Mouse (Mus musculus) gastrocnemius, postnatal 25 days (tissue): ENCODE measurements around the gene St7l. TPM values are rescaled to one million over a fixed set of nuclear protein-coding genes. Genes with fewer than 3 reads are reported as not detected.

ENCODE experiments used
- DNase-seq: peaks from one replicate; pipeline ENCODE4 v3.0.0; 2022
- total RNA-seq, 2 experiments: library from RNA; stranded (reverse); gene quantifications; 1 replicate in 1 of 2; 2 replicates in 1 of 2; pipeline ENCODE4 v1.2.3; 2021

Gene St7l
- total RNA-seq, 2 experiments from 2014 or later: 20.7 to 21.2 TPM

DNA sequence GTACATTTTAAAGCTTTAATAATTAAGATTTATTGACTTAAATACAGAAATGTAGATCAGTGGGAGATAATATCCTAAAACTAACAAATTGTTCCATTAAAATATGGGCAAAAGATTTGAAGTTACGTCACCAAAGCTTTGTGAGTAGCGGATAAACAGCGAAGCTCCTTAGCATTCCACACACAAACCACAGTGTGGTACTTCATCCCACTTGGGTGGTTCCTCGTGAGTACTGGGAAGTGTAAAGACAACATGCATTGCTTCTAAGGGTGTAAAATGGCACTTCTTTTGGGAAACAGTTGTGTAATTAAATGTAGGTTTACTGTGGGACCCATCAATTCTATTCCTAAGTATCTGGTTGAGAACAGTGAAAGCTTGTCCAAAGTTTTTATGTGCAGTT is 37.3 kb downstream of the St7l start:
- no peak for DNase-seq

DNA sequence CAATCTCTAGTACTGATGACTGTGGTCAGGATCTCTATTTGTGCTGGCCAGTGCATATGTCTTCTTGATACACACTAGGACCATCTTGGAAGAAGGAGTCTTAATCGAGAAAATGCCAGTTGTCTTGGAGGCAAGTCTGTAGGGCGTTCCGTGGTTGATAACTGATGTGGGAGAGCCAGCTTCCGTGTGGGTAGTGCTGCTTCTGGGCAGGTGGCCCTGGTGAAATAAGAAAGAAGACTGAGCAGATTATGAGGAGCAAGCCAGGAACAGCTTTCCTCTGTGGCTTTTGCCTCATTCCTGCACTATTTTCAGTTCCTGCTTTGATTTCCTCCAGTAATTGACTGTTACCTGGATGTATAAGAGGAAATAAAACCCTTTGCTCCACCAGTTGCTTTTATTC is 41.6 kb downstream of the St7l start:
- DNase-seq: no peak

DNA sequence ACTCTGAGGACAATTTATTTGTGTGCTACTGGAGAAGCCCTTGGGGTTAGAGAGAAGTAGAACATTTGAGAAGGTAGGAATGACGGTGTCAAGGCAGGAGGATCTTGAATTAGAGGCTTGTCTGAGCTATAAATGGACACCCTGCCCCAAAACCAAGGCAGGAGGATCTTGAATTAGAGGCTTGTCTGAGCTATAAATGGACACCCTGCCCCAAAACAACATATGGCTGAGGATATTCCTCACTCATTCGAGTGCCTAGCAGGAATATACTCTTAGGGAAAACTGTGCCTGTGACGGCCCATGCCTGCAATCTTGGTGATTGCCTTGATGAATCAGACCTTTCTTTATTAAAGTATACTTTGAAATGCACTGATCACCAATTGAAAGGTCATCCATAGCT is 42.2 kb downstream of the St7l start:
- DNase-seq: no peak

DNA sequence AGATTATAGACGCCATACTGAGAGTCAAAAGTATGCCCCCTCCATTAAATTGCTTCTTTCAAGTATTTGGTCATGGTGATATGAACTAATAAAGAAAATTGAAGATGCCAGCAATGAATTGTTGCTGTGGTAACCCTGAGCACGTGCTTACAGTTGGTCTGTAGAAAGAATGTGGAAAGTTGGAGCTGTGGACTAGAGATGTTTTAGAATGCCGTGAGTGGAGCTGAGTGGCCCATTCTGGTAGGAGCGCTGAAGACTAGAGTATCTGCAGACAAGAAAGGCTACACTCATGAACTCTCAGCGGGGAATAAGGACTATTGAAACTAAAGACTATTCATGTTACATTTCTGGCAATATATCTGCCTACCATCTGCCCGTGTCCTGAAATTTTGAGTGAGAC is 45.4 kb downstream of the St7l start:
- no peak for DNase-seq

DNA sequence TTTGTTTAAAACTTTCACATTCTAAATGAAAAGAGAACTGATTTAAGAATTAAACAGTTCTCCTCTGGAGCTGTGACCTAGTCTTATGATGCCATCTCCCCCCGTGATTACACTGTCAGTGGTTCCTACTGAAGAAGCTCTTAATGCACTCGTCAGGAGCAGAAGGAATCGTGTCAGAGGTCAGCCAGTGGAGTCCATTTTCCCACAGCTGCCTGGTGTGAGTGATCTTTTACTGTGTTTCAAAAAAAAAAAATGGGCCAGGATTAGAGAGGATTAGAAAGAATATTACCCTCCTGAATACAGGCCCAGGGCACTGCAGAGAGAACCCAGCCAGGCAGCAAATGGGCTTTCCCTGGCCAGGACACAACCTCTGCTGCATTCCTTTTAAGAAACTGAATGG is 51.2 kb downstream of the St7l start:
- DNase-seq: no peak

DNA sequence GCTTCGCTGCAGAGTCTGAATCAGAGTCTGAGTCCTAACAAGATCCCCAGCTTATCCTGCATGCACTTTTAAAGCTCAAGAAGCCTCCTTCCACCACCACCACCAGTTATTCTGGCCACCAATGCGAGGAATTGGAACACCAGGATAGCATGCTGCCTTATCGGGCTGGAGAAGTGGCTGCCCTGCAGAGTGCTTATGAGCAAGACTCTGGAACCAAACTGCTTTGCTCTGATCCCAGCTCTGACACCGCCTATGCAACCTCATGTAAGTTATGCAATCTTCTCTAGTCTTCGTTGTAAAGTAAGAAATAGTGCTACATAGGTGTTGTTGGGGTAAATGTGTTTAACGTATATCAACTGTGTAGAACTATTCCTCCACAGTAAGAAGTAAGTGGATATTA is 65.6 kb downstream of the St7l start:
- no peak for DNase-seq

DNA sequence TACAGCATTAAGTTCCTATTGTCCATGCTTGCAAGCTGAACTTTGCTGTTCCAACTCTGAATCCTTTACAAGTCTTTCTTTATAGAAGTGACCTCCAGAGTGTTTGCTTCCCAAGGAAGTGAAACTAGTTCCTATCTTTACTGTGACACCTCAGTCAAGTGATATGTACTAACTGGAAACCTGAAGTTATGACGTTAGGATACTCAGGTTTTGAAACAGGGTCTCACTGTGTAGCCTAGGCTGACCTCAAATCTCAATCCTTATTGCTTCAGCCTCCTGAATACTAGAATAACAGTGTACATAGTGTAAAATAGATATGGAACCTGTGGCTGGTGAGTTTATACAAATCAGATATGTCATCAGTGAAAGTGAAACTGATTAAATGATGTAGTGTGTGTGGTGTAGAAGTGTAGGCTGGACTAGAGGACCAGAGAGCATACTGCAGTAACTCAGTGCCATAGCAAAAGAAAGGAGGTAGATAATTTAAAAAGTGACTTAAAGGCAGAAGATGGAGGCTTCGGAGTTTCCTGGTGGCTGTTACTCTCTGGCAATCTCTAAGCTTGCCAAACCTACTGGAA is 74.0 kb downstream of the St7l start:
- DNase-seq: no peak

DNA sequence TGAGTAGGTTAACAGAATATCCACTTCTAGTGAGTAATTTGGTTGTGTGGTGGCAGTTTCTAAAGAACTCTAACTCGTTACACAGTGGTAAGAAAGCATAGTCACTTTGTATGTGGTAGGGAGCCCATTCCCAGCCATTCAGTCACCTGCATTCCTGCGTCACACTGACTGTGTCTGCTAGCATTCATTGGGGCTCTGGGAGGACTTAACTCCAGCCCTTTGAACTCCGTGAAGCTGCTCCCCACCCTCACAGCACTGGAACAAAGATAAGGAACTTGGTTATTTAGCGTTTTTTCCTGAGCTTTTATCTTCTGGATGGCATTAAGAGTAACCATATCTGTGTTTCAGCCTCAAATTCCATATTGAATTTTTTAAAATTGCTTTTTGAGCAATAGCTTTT is 74.5 kb downstream of the St7l start:
- DNase-seq: no peak

DNA sequence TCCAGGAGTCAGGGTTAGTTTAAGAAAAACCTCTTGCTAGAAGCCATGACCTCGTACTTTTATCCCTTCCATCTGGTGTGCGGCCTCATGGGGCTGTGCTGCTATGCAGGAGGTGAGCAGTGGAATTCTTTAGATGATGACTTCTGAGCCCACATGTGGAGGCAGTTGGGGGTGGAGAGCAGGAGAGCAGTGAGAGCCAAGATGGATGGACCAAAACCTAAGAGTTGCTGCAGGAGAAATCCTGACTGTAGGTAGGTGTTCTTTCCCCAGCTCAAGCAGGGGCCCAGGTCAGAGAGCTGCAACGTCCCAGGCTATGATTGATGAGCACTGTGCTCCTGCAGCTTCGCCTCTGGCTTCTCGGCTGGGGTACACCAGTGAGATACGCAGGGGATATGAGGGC is 76.9 kb downstream of the St7l start:
- no peak for DNase-seq

DNA sequence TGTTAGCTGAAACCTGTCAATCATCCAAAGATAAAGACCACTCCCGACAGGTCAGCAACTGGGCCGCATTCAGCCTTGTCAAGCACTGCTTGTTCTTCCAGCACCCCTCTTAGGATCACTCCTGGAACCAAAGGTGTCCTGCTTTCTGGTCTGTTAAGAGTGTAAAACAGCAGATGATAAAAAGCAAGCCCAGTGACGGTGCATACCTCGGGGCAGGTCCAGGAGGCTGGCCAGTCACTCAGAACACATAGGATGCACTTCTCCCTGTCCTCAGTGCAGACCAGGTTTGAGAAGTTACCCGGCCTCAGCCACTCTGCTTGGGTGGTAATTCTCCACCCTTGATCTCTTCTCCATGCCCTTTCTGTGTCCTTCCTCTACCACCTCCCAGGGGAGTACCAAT is 78.9 kb downstream of the St7l start:
- DNase-seq: no peak

DNA sequence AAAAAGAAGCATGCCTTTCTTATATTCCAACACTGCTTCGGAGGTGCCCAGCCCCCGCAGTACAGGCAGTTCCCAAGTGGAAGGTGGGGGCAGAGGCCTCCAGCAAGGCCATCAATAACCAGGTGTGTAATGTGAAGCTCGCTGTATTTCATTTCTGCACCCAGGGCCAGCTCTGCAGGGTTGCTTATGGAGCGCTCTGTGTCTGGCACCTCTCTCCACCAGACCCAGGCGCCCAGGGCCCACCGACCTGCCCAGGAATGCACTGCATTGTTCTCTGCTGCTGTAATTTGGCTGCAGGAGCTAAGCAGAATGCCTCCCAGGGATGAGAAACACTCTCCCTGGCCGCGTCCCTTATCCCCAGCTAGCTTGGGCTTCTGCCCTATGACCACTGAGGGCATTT is 79.5 kb downstream of the St7l start:
- no peak for DNase-seq

DNA sequence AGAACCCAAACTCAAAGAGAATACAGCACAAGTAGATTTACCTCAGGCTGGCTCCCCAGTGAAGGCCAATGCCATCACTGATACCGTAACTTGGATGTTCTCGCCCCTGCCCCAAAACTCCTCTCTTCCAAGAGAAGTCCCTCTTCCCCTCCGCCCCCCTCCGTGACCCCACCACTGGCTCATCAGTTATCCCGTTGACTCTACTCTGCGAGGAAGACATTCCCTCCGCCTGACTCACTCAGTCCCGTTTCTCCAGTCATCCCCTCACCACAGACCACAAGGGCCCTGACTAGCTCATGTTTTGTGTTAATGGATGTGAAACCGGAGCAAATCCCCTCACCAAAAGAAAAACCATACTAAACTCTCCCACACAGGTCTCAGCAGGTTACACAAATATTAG is 81.1 kb downstream of the St7l start:
- no peak for DNase-seq

DNA sequence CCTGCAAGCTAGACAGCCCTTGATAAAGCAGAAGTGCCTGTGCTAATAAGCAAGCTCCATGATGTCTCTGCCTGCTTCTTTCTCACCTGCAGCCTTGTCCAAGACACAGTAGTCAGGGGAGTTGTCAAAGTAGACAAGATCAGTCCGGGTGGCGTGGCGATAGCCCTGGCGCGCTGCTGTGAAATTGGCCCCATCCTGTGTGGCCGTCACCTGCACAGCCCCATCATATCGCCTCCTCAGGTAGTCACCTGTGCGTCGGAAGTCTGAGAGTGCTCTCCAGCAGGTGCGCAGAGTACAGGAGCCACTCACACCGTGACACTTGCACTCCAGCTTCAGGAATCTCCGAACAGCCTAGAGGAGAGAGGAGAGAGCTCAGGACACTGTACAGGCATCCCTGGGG is 87.1 kb downstream of the St7l start:
- DNase-seq: no peak

DNA sequence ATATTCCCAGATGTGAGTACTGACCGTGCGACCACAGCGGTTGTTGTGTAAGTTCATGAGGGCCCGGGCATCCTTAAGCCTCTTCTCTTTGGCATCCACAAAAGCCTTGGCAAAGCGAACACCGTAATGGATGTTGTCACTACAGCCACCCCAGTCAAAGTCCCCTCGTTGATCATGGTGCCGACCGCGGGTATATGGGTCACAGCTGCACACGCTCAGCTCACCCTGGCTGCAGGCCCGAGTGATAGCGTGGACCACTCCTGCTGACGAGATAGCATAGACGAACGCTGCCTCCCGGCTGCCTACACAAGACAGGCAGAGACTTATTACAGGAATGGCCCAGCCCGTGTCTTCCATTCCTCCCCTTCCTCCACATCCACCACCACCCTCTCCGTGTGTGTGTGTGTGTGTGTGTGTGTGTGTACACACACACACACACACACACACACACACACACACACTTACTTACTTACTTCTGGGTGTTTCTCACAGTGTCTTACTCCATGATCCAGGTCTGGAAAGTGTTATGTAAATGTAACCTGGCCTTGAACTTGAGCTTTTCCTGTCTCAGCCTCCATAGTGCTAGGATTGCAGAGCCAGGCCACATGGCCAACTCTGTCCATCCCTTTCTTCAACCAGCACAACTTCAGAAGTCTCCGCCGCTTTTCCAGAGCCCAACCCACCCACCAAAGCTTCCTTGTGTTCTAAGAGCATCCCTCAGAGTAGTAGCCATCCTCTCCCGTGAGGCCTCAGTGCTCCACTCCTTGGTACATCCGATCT is 89.3 kb downstream of the St7l start:
- DNase-seq: no peak

DNA sequence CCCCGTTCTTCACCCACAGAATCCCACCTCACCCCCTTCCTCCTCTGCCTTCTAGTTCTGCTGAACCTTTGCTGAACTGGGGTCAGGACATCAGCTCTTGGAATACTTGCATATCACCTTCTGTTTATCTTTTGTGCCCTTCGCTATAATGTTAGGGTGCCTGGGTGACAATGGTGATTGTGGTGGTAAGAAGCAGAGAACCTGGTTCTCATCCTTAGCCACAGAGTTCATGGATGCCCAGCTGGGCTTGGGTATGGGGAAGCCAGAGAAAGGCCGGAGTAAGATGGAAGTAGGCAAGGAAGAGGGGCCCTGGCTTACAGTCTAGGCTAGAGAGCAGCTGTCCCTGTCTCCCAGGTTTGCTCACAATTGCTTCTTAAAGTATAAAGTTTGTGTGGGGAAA is 90.3 kb downstream of the St7l start:
- no peak for DNase-seq

DNA sequence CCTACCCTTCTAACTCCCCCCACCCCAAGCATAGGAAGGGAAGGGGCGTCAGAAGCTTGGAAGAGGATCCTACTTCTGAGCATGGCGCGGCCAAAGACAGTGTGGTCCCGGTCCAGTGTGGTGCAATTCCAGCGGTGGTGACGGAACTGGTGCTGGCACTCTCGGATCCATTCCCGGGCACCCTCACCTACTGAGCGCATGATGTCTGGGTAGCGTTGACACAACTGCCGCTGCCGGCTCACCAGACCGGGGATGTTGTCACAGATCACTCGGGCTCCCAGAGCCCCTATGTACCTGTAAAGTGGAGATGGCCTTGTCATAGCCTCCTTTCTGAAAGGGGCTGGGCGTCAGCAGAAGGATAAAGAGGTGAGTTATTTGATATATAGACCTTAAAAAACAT is 90.7 kb downstream of the St7l start:
- no peak for DNase-seq

DNA sequence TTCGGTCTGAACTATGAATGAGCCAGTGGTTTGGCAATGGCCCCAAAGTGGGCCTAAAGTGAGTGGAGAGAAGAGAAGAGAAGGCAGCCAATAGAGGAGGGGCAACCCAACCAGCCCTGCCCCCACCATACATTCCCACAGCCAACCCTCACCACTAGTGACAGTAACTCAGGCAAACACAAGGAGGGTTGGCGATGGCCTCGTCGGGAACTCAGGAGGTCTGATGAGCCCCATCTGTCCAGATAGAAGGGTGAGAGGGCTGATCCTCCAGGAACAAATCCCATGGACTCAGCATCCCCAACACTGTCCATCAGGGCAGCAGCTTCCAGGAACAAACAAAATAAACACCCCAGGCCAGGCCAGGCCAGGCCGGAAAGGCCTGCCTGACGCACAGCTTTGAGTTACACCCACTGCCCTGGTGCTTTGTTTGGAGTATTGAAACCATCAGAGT is 92.4 kb downstream of the St7l start:
- no peak for DNase-seq

DNA sequence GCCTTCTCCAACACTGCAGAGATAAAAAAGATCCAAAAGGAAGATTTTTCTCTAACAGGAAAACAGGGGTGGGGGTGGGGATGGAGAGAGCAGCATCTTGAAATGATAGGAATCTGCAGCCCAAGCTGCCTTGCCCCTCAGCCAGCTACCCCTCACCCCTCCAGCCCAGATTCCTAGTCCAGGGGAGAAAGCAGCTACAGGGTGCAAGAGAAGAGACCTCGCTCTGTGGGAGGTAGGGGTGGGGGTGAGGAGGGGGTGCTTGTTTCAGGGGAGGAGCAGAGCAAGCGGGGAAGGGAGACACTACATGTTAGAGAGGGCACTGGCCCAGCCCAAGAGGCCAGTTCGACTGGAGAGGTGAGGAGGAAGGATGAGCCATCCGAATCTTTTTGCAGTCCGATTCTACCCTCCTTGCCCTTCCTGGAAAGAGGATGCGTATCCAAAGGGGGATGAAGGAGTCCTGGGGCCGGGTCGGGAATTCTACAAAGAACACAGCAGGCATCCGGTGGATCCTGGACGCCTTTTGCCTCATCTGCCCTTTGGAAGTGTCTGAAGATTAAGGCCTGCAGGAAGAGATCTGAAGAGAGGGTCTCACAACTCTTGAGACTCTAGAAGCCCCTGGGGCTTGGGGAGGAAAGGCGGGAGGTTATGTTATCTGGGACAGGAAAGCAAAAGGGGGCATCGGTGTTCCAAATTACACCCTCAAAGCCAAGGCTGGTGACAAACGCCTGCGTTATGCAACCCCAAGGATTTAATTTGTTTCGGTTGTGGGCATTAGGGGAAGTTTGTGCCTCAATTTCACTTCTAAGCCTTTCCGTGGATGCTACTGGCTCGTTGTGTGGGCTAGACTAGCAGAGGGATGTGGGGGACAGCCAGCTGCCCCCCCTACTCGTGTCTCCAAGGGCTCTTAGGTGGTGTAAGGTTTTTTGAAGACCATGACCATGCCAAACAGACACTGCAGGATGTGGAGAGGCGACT is 96.5 kb downstream of the St7l start:
- no peak for DNase-seq

DNA sequence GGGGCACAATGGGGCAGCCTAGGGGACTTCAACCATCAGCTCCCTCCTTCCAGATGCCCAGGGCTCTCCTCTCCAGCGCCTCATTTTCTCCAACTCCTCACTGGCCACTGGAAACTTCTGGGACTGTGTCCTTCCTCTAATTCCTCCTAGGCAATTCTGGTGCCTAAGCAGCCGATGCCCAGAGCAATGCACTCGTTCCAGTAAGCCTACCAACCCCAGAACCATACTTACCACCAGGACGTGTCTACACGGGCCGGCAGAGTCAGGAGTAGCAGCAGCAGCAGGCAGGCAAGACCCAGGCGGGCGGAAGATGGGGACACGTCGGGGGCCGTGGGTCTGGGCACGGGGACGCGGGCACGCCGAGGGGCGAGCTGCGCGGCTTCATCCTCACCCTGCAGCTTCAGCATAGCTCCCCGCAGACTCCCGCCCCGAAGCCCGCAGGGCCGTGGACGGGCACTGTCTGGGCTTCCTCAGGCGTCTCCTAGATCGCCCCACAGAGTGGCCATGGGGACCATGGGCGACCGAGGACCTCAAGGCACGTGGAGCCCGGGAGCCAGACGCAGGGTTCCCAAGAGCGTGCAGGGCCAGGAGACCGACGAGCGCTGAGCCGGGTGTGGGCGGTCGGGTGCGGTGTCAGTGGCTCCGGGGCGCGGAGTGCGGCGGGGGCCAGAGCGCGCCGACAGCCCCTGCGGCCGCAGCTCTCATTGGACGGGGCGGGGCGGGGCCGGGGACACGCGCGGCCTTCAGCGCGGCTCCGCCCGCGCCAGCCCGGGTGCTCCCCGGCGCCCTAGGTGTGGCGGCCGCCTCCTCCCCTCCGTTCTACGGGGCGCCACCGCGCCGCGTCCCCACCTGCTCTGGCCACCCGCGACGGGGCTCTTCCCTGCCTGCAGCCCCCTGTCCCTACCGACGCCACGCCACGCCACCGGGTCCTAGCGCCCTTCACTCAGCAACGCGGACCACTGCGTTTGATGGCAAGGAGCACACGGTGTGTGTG is 97.6 kb downstream of the St7l start, which contains the start of gene Wnt2b:
Wnt2b (minus strand) TSS at position 856 of the 994 bp plus-strand sequence.
- peak; percentile 33 for DNase-seq

DNA sequence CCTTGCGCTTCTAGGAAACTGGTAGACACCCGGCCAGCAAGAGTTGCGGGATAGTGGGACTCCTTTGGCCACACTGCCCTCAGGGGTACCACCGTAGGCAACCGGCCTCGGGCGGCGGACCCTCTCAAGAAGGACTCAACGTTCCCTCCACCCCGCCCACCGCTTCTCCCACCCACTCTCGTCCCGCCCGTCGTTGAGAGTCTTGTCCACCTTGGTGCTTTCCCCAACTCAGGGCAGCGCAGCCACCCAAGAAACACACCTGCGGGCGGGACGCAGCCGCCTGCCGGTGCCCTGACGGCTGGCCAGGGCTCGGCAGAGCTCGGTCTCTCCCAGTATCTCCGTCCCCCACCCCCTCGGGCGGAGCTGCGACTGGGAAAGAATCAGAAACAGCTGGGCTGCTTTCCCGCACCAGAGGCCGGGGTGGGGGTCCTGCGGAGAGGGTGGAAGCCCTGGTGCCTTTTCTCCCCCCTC is 98.4 kb downstream of the St7l start:
- DNase-seq: no peak

DNA sequence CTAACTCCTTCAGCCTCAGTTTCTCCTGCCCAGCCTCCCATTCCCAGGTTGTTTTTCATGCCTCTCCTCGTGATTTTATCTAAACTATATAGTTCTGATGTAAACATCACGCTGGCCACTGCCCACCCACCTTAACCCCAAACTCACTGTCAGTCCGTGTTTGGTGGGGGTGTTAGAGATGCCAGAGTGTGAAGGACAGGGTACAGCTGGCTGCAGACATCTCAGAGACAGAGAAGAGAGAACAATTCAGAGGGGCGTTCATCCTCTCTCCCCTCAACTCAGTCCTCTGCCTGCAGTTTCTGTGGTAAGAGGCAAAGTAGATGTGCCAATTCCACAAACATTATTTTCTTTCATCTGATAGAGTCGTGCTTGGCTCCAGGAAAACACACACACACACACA is 99.1 kb downstream of the St7l start:
- DNase-seq: no peak
